ENCODE assay signal across 17 mouse cellular contexts in genomic region chr1:97921886-97922285, GRCm38 (mm10).
DNase-seq lines count a peak whose midpoint lies in the region; ATAC-seq lines count a peak whose summit lies in the region.
"Had no signal": no experiment of that assay in that cellular context is flagged by ENCODE, and none has a peak within 500 bp of the region (broad histone marks: within the 10 kb centered on the region; RNA-seq: fewer than 3 reads in every experiment).

No protein-coding gene starts in this region.

- H3K4me1 ChIP-seq in heart, embryonic 13.5 days, result peaks cover 19% of the 10 kb centered on the region
- peaks cover 6% of the 10 kb centered on the region; the same call in 1 of the 2 replicates for H3K4me1 ChIP-seq in kidney, embryonic 16.5 days (ENCODE audit: insufficient read depth, low read length)
- H3K4me1 ChIP-seq in midbrain, embryonic 13.5 days (replicated peaks), result peaks cover 3% of the 10 kb centered on the region; the same call in 1 of the 2 replicates
- H3K4me1 ChIP-seq in midbrain, embryonic 11.5 days (ENCODE audit: control insufficient read depth, insufficient read depth, low read length), result no peaks in the 10 kb centered on the region
- H3K4me1 ChIP-seq: heart, embryonic 10.5 days; liver, embryonic 13.5 days had no signal

- H3K27me3 ChIP-seq in heart, embryonic 13.5 days (replicated peaks), result no peaks in the 10 kb centered on the region
- H3K27me3 ChIP-seq in kidney, embryonic 16.5 days (ENCODE audit: insufficient read depth, low read length), result no peaks in the 10 kb centered on the region
- no peaks in the 10 kb centered on the region for H3K27me3 ChIP-seq in midbrain, embryonic 13.5 days
- no peaks in the 10 kb centered on the region for H3K27me3 ChIP-seq in midbrain, embryonic 11.5 days (ENCODE audit: control insufficient read depth, insufficient read depth, low read length)
- H3K27me3 ChIP-seq: liver, embryonic 13.5 days had no signal

- ATAC-seq in heart, embryonic 13.5 days (ENCODE audit: extremely low read depth, insufficient number of reproducible peaks, low FRiP score, low TSS enrichment), result no peak
- no peak for ATAC-seq in kidney, embryonic 16.5 days (ENCODE audit: low FRiP score, low TSS enrichment)
- ATAC-seq in midbrain, embryonic 13.5 days, result peak; percentile 27; the same call in 1 of the 2 replicates
- ATAC-seq in midbrain, embryonic 11.5 days (ENCODE audit: low FRiP score), result no peak
- ATAC-seq: hindbrain, embryonic 16.5 days had no signal

- 54% methylated on average over 1 of the region's 1 CpGs for WGBS in heart, embryonic 13.5 days
- 79% methylated on average over 1 of the region's 1 CpGs for WGBS in kidney, embryonic 16.5 days
- 88% methylated on average over 1 of the region's 1 CpGs for WGBS in midbrain, embryonic 13.5 days
- WGBS in midbrain, embryonic 11.5 days, result 96% methylated on average over 1 of the region's 1 CpGs

- intact Hi-C loops in heart, postnatal 25 days (cut with DNase I), result loop anchor here (5.0 kb wide), 2 partner anchors 45 to 260 kb away; partner anchors contain the start of gene D1Ertd622e

- peaks cover 61% of the 10 kb centered on the region for H3K36me3 ChIP-seq in heart, embryonic 13.5 days
- no peaks in the 10 kb centered on the region for H3K36me3 ChIP-seq in kidney, embryonic 16.5 days (ENCODE audit: insufficient read depth, low read length)
- H3K36me3 ChIP-seq in midbrain, embryonic 13.5 days, result no peaks in the 10 kb centered on the region
- H3K36me3 ChIP-seq in midbrain, embryonic 11.5 days (ENCODE audit: control insufficient read depth, insufficient read depth, low read length), result no peaks in the 10 kb centered on the region
- H3K36me3 ChIP-seq: liver, embryonic 13.5 days had no signal

- no peak overlapping the region for H3K4me2 ChIP-seq in heart, embryonic 13.5 days
- no peak overlapping the region for H3K4me2 ChIP-seq in kidney, embryonic 16.5 days (replicated peaks; ENCODE audit: low read depth, low read length)
- H3K4me2 ChIP-seq in midbrain, embryonic 13.5 days (replicated peaks), result no peak overlapping the region
- H3K4me2 ChIP-seq in midbrain, embryonic 11.5 days, result no peak overlapping the region
- H3K4me2 ChIP-seq: liver, embryonic 13.5 days had no signal

- H3K9me3 ChIP-seq in heart, embryonic 13.5 days, result no peaks in the 10 kb centered on the region
- H3K9me3 ChIP-seq in kidney, embryonic 16.5 days (ENCODE audit: low read length), result no peaks in the 10 kb centered on the region
- no peaks in the 10 kb centered on the region for H3K9me3 ChIP-seq in midbrain, embryonic 13.5 days
- no peaks in the 10 kb centered on the region for H3K9me3 ChIP-seq in midbrain, embryonic 11.5 days (ENCODE audit: control insufficient read depth, low read length)
- H3K9me3 ChIP-seq: heart, embryonic 10.5 days; liver, embryonic 13.5 days had no signal

- peak overlapping the region; percentile 20 for H3K27ac ChIP-seq in heart, embryonic 13.5 days (replicated peaks)
- H3K27ac ChIP-seq in kidney, embryonic 16.5 days (ENCODE audit: low read length), result no peak overlapping the region
- H3K27ac ChIP-seq in midbrain, embryonic 13.5 days, result no peak overlapping the region
- H3K27ac ChIP-seq in midbrain, embryonic 11.5 days (ENCODE audit: low read depth, low read length), result no peak overlapping the region
- H3K27ac ChIP-seq: heart, embryonic 10.5 days; liver, embryonic 13.5 days had no signal

- no peak overlapping the region for H3K9ac ChIP-seq in heart, embryonic 13.5 days
- no peak overlapping the region for H3K9ac ChIP-seq in kidney, embryonic 16.5 days (replicated peaks; ENCODE audit: low read length)
- H3K9ac ChIP-seq in midbrain, embryonic 13.5 days (replicated peaks), result no peak overlapping the region
- no peak overlapping the region for H3K9ac ChIP-seq in midbrain, embryonic 11.5 days (ENCODE audit: low read length)
- H3K9ac ChIP-seq: liver, embryonic 13.5 days had no signal

- DNase-seq in heart, postnatal 25 days (ENCODE audit: low spot score), result no peak
- DNase-seq in kidney, postnatal 14 days, result peak; percentile 49
- DNase-seq in midbrain, embryonic 11.5 days (ENCODE audit: low spot score, missing footprints), result no peak
- peak; percentile 61 for DNase-seq in mesoderm, embryonic 11.5 days (ENCODE audit: low read depth, low spot score)
- DNase-seq in kidney, adult 18-20 months, result no peak
- DNase-seq: cerebellum, adult 9-10 months; gastrocnemius, postnatal 10 days; kidney, adult 11 months; liver, embryonic 13.5 days; spleen, adult 18-20 months; thymus, adult 18-20 months had no signal

- no peak overlapping the region for H3K4me3 ChIP-seq in heart, embryonic 13.5 days
- no peak overlapping the region for H3K4me3 ChIP-seq in kidney, embryonic 16.5 days (ENCODE audit: low read length)
- H3K4me3 ChIP-seq in midbrain, embryonic 13.5 days (replicated peaks), result no peak overlapping the region
- no peak overlapping the region for H3K4me3 ChIP-seq in midbrain, embryonic 11.5 days (ENCODE audit: low read depth, low read length)
- H3K4me3 ChIP-seq: erythroblast, embryonic 14.5 days; heart, embryonic 10.5 days; liver, embryonic 13.5 days had no signal

Comparison
In these comparisons a context has a peak if more than half of its experiments do, and no peak if none do; other contexts are left out.
1. DNase-seq: peak in kidney, postnatal 14 days (single experiment) and mesoderm, embryonic 11.5 days (single experiment); none in heart, postnatal 25 days (single experiment), midbrain, embryonic 11.5 days (single experiment) and kidney, adult 18-20 months (single experiment).